Mouse (Mus musculus) c-Kit-positive CD71-positive TER-119-positive erythroid progenitor cells, embryonic 14.5 days (primary cell): Measurements from ENCODE around the gene Cnnm1.

Source experiments
- DNase-seq: peaks from one replicate; pipeline ENCODE4 v3.0.0-alpha.2; 2013; ENCODE audit warnings: low spot score

The Cnnm1 gene

DNA sequence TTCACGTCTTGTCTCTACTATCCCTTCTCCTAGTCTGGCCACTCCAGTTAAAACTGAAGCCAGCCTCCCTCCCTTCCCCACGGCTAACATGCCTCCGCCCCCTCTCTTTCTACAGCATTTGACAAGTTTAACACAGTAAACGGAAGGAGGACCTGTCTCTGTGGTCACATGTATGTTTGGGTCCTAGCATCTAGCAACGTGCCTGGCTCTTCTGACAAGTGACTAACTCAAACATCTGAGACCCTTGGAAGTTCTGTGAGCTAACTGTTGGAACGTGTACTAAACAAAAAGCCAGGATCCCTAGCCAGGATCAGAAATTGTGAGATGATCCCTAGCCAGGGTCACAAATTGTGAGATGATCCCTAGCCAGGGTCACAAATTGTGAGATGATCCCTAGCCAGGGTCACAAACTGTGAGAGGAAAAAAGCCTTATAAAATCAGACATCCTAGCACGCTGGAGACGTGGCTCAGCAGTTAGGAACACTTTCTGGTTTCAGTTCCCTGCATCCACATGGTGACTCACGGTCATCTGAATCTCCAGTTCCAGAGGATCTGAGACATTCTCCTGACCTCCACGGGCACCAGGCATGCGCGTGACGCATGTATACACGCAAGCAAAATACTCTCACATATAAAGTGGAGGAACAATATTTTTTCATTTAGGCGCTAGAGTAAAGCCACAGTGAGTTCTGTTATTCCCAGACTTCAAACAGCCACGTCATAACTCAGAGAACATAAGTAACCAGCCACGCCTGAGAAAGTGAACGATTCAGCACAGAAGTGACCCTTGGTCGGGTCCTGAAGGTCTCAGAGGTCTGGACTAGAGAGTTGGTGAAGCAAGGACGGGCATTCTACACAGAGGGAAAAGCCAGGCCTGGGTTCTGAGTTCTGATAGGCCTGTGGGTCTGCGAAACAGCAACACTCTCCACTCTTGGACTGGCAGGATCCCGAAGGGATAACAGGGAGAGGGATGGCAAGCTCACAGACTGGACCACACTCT lies 71.7 kb downstream of the Cnnm1 start:
- DNase-seq: no peak

- no peak for DNase-seq
Observed at GRCm38 (mm10) chr19:43513874-43514273, 73.6 kb downstream of the Cnnm1 start.

GRCm38 (mm10) chr19:43515668-43516396 lies 75.6 kb downstream of the Cnnm1 start:
- no peak for DNase-seq

- DNase-seq: no peak
Observed at GRCm38 (mm10) chr19:43516397-43517035, 76.3 kb downstream of the Cnnm1 start.

DNA sequence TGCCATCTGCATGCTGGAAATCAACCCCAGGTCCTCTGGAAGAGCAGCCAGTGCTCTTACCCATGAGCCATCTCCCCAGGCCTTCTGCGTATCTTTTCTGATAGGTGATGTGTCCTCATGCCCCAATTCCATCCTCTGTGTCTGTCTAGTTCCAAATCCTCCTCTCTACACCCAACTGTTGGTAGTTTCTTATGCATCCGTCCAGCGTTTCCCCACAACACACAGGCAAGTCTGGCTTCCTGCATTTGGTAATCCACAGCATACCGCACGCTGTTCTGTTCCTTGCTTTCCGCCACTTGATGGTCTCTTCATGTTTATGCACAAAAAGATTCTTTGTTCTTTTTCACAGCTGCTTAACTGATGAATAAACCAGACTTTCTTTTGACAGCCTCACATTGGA lies 77.1 kb downstream of the Cnnm1 start:
- DNase-seq: no peak

DNA sequence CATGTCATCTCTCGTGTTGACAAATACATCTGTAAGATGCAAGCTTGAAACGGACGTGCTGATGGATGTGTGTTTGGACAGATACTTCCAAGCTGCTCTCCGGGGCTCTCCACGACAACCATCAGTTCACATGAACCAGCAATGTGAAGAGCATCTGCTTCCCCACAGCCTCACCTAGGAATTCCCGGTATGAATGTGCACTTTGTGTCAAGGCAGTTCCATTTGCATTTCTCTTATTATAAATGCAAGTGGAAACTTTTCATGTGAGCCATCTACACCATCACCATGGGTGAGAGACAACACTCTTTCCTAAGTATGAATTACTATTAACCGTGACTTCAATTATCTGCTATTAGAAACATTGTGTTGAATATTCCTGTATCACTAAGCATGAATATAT lies 77.6 kb downstream of the Cnnm1 start:
- DNase-seq: no peak

DNA sequence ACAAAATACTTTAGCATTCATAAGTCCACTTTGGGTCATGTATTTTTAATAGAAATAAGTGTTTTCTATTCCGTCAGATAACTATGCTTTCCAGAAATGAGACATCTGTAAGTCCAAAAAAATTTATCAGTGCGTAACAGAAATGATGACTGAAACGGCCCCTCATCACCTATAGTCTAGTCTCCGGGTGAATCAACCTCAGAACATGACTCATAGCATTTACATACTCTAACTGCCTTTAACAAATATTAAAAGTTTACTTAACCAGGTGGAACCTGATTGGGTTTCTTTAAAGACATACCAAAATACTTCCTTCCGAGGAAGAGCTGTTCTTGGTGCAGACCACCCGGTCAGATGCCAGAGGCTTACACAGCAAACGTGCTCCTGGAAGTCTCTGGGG lies 78.0 kb downstream of the Cnnm1 start:
- no peak for DNase-seq

- DNase-seq: no peak
Observed at GRCm38 (mm10) chr19:43519226-43519625, 79.0 kb downstream of the Cnnm1 start.

- no peak for DNase-seq
Observed at GRCm38 (mm10) chr19:43520402-43520801, 80.2 kb downstream of the Cnnm1 start.

GRCm38 (mm10) chr19:43521362-43521761 lies 81.1 kb downstream of the Cnnm1 start:
- DNase-seq: no peak

- no peak for DNase-seq
Observed at GRCm38 (mm10) chr19:43521996-43522395, 81.8 kb downstream of the Cnnm1 start.

DNA sequence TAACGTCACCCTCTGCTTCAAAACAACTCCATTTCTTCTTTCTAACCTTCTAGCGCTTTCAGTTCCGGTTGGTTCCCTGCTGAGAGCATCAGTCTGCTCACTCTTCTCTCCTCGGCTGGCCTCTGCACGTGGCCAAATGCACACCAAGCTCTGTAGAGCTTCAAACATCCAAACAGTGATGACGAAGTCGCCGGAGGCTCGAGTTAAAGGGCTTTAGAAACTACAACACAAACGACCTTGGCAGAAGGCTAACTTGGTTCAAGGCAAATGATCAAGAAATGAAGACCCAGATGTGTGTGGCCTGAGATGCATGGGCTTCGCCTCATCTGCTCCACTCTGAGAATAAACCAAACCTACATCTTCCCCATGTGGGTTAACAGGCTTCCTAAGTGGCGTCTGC lies 83.3 kb downstream of the Cnnm1 start:
- peak; percentile 40 for DNase-seq

- DNase-seq: peak; percentile 96
Observed at GRCm38 (mm10) chr19:43524187-43525103, 84.2 kb downstream of the Cnnm1 start, which contains the start of gene Got1. Got1 (minus strand) TSS chr19:43524605.

DNA sequence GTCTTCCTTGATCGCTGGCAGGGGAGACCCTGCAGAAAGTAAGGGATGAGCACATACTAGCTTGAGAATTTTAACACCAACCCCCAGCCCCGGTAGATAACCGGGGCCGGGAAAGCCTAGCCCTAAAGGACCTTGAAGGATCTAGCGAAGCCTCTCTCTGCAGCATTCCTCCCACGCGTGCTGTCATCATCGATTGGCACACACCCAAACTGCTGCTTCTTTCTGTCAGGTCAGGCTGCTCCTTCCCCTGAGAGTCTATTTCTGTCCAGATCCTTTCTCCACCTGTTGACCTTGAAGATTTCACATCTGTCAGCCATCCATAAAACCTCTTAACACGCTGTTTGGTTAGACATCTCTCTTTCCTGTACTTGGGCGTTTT lies 84.9 kb downstream of the Cnnm1 start:
- DNase-seq: peak; percentile 71

DNA sequence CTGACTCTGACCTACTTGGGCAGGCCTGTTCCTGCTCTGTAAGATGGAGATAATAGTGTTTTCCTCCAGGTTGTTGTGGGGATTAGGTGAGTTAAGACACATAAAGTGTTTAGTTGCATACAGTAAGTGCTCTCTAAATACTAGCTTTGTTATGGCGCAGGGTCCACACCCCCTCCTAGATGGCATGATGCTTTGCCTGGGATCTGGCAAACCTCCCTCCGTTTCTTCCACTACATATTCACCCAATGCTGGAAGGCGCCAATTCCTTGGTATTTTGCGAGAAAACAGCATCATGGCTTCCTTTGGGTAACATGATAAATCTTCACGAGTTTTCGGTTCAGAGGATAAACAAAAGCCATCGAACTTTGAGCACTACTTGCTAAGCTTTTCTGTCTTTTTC lies 85.3 kb downstream of the Cnnm1 start:
- DNase-seq: no peak

DNA sequence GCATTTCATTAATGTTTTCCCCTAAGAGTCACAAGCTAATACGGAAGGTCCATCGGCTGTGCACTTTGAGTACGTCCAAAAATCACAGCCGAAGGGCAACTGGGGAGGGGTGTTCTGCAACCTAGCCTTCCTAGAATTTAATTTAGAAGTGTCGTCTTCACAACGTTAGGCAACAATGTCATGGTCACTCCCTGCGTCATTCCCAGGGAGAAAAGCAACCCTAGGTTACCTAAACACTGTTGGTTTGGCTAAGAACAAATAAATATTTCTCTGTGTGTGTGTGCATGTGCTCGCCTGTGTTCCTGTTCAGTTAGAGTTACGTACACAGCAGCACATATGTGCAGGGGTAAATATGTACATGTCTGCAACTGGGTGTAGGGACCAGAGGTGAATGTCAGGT lies 85.8 kb downstream of the Cnnm1 start:
- no peak for DNase-seq

DNA sequence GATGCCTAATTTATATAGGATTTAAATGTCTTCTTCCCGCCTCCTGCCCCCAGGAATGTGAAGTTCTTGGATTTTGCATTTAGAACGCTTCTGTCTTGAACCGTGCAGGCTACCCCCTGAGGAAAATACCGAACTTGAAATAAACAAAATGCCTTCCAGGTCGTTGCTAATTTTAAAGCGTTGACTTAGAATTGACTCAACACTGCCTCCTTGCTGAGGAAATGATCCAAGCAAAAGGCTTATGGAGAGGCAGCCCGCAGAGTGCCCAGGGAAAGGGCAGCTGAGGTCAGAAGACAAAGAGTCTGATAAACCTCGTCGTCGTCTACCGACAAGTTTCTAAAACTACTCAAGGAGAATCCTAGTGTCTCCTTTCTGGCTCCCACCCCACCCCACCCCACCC lies 86.9 kb downstream of the Cnnm1 start:
- no peak for DNase-seq

- no peak for DNase-seq
Observed at GRCm38 (mm10) chr19:43528056-43528587, 87.9 kb downstream of the Cnnm1 start.

DNA sequence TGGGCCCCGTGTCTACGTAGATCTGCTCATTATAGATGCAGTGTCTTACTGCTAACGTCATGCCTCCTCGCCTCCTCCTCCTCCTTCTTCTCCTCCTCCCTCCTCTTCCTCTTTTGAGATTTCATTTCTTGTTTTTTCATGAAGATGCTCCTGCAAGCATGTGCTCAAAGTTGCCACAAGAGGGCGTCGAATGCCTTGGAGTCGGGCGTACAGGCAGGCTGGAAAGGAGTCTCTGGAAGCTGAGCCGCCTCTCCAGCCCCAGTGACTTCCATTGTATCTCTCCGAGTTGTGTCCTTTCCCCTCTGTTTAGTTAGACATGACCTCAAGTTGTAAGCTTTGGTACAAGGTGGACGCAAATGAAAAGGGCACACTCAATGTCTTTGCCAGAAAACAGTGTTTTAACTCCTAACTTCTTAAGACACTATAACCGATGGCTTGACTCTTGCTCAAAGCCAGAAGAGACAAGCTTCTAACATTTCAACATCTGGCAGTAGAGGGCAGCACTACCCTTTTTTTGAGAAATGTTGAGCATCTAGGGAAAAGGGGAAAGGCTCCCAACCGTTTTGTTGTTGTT lies 90.0 kb downstream of the Cnnm1 start:
- DNase-seq: peak; percentile 81

DNA sequence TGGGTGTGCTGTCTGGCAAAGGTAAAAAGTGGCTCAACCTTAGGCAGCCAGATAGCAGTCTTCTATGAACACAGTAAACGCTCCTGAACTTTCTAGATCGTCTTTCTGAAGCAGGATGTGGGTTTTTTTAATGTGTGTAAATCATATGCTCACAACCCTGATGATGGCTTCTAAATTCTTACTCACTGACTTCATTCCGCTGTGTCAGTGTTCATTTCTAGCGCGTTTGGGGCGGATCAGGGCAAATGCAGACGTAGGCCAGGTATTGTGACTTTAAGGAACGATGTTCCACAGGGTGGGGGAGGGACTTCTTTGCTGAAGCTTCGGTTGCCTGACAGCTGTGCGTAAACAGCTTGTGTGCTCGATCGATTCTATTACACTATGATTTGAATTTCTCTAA lies 90.7 kb downstream of the Cnnm1 start:
- DNase-seq: no peak

DNA sequence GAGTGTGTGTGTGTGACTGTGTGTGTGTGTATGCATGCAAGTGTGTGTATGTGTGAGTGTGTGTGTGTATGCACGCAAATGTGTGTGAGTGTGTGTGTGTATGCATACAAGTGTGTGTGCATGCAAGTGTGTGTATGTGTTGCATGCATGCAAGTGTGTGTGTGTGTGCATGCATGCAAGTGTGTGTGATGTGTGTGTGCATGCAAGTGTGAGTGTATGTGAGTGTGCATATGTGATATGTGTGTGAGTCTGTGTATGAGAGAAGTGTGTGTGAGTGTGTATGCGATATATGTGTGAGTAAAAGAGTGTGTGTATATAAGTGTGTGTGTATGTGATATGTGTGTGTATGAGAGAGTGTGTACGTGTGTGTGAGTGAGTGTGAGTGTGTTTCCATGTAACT lies 95.1 kb downstream of the Cnnm1 start:
- DNase-seq: no peak
